Mouse (Mus musculus) inflammation-experienced regulatory T-cells, adult 6 months (primary cell): ENCODE results near the gene Znfx1. TPM values are rescaled to one million over a fixed set of nuclear protein-coding genes. Genes with fewer than 3 reads are reported as not detected.
"Not testable (repeated sequence)": the region's sequence is repeated elsewhere in the genome, so short reads cannot be mapped to it uniquely, and the experiment has no call there.

Source experiments
- ATAC-seq: one replicate; pipeline ENCODE4 v1.8.0; 2017
- polyA plus RNA-seq, 3 experiments: library from polyadenylated mRNA; unstranded; fragments of 100-300 nt; shearing (Covaris generic); gene quantifications; one replicate each; pipeline ENCODE4 v1.2.1; 2017

Gene Znfx1
- polyA plus RNA-seq, 3 experiments from 2014 or later: 20.4 to 25.2 (median 22.4) TPM

- no peak for ATAC-seq
Measured at GRCm38 (mm10) chr2:167048698-167049358, 14.0 kb downstream of the Znfx1 start.

- no peak for ATAC-seq
Measured at GRCm38 (mm10) chr2:167048223-167048622, 14.6 kb downstream of the Znfx1 start.

- no peak for ATAC-seq
Measured at GRCm38 (mm10) chr2:167043400-167044121, 19.3 kb downstream of the Znfx1 start.

GRCm38 (mm10) chr2:167039386-167039785, 23.4 kb downstream of the Znfx1 start:
- no peak for ATAC-seq

- ATAC-seq: no peak
Measured at GRCm38 (mm10) chr2:167038716-167039115, 24.1 kb downstream of the Znfx1 start.

GRCm38 (mm10) chr2:167038297-167038696, 24.5 kb downstream of the Znfx1 start:
- ATAC-seq: no peak

- no peak for ATAC-seq
Measured at GRCm38 (mm10) chr2:167037710-167038109, 25.1 kb downstream of the Znfx1 start.

- ATAC-seq: no peak
Measured at GRCm38 (mm10) chr2:167030507-167030906, 32.3 kb downstream of the Znfx1 start.

GRCm38 (mm10) chr2:167028553-167028952, 34.3 kb downstream of the Znfx1 start:
- ATAC-seq: no peak

GRCm38 (mm10) chr2:167019396-167019795, 43.4 kb downstream of the Znfx1 start:
- ATAC-seq: no peak

GRCm38 (mm10) chr2:167015382-167015718, 47.5 kb downstream of the Znfx1 start:
- ATAC-seq: peak; percentile 54

GRCm38 (mm10) chr2:167014702-167015381, 48.0 kb downstream of the Znfx1 start, which contains the start of gene Ddx27:
Gene Ddx27 (plus strand): TSS chr2:167015193.
- ATAC-seq: peak; percentile 94

GRCm38 (mm10) chr2:167010546-167010945, 52.3 kb downstream of the Znfx1 start:
- ATAC-seq: no peak

- no peak for ATAC-seq
Measured at GRCm38 (mm10) chr2:167009483-167009882, 53.3 kb downstream of the Znfx1 start.

GRCm38 (mm10) chr2:167007565-167007964, 55.2 kb downstream of the Znfx1 start:
- ATAC-seq: not testable (repeated sequence)

GRCm38 (mm10) chr2:167007001-167007491, 55.8 kb downstream of the Znfx1 start:
- ATAC-seq: no peak

- ATAC-seq: no peak
Measured at GRCm38 (mm10) chr2:167006355-167006754, 56.5 kb downstream of the Znfx1 start.

GRCm38 (mm10) chr2:167004099-167004854, 58.5 kb downstream of the Znfx1 start:
- ATAC-seq: peak; percentile 90

- ATAC-seq: no peak
Measured at GRCm38 (mm10) chr2:167001486-167001885, 61.3 kb downstream of the Znfx1 start.

GRCm38 (mm10) chr2:166996533-166996894, 66.3 kb downstream of the Znfx1 start:
- peak; percentile 7 for ATAC-seq

GRCm38 (mm10) chr2:166995796-166996532, 66.9 kb downstream of the Znfx1 start, which contains the start of gene Stau1:
Gene Stau1 (minus strand): TSS chr2:166996299.
- ATAC-seq: peak; percentile 91
